Mouse (Mus musculus): ENCODE measurements at regions not wholly inside any gene's neighbourhood (a gene's known extent, or its start where the extent isn't known, plus 50 kb on each side); places are given as distances from the start of the nearest gene placed in this dataset.

DNA sequence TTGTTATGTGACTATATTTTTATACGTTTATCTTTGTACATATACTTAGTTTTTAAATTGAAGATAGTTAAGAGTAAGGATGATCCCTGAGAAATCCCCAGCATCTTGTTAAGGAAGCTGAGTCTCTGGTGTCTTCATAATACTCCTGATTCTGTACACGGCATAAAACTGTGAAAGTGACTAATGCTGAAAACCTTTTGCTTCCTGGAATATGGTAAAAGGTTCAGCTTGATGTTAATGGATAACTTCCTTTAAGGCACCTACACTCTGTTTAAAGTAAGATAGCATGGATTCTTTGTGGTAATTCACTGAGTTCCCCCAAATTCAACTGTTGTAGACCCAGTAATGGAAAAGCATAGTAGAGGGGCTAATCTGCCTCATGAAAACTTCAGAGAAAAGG is 67.2 kb upstream of the Rgs1 start:
- no peak for DNase-seq

- no peak for DNase-seq
These were observed 65.3 kb upstream of the Rgs1 start for GRCm38 (mm10) chr1:144314382-144314781.

DNA sequence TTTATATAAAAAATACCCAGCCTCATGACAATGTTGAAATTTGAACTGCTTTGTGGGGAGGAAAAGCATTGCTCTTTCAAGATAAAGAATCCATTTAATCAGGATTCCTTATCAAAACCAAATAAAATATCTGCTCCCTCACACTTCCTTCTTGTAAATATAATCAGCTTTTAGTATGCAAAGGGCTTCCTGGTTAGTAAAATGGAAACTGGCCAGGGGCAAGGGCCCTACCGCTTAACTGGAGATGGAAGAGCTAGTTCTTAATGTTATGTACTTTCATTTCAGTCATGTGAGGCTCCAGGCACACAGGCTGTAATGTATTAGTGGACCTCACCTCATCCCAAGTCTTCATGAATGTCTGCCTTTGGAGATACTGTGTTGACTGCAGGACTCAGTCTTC is 64.3 kb upstream of the Rgs1 start:
- no peak for DNase-seq

GRCm38 (mm10) chr1:144309901-144310300 is 60.9 kb upstream of the Rgs1 start:
- no peak for DNase-seq

GRCm38 (mm10) chr1:144308313-144308712 is 59.3 kb upstream of the Rgs1 start:
- no peak for DNase-seq

DNA sequence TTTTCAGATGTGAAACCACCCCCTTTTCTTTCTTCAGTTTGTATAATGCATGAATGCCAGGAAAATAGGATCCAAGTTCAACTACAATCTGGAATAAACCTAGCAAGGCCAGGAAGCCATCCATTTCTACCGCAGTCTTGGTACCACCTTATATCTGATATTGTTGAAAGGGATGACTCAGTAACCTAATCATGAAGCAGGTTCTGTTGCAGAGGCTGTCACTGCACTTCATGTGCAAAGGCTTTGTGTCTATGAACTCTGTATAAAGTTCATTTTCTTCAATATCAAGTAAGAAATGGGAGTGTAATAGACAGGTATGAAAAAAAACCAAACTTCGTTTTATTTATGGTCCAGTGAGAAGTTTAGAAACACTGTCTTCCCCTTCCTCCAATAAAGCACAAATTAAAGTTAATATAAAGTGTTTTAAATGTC is 58.8 kb upstream of the Rgs1 start:
- no peak for DNase-seq

DNA sequence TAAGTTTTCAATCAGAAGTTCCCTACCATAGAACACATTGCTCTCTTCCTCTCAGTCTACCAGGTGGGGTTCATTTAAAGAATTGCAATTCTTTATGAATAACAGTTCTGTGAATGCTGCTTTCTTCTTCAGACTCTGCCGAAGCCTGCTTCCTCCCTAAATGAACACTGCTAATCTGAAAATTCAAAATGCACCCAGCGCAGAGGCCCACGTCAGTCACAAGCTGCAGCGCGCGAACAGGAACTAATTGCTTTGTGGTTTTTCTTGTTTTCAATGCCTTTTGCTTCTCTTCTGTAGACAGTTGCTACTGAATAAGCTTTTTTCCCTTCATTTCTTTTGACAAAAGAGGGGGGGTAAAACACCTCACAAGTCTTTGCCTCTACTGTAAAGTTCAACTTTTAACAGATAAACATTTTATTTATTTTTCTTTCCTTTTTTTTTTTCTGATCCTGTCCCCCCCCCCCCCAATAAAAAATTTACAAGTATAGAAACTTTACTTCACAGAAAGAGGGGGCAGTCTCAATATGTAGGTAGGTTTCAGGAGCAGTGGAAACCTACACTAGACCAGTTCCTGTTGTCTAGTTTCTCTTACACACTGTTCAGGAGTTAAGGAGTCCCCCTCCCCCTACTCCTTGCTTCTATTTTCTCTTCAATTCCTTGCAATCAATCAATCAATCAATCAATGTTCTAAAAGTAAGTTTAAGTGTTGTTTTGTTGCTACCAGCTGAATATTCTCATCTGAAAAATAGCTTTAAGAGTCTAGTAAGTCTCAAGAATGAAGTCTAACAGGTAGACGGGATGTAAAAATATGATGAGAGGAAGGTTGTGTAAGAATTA is 58.2 kb upstream of the Rgs1 start:
- DNase-seq = no peak

DNA sequence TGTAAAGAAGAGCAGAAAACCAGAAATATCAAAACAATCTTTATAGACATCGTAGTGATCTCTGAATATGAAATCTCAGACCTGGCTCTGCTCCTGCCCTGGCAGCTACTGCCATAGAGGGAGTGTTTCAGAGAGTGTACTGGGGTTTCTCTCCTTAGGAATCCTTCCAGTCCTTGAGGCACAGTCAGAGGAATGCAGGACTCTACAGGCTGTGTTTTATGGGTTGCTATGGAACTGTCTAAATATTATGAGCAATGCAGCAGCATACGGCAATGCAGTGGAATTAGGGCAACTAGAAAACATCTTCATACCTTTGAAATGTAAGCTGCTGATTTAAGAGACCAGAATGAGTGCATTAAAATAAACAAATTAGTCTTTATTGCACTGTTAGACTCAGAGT is 57.2 kb upstream of the Rgs1 start:
- no peak for DNase-seq

DNA sequence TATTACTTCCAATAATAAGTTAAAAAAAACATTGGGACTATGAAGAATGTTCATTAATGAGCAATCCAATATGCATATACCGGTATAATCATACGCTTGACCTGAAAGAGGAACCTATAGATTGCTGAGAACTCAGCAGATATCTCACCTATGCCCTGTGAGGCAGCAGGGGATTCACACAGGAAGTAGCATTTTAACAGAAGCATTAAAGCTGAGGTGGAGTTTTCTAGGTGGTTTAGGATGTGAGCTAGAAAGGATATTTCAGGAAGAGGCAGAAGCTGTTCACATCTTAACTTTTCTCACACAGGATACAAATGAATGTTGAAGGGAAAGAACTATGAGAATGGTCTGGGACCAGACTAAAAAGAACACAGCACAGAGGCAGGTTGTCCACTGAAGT is 51.6 kb upstream of the Rgs1 start:
- DNase-seq = no peak

All from kidney, adult 18-20 months (tissue).